Mouse (Mus musculus) midbrain, embryonic 13.5 days (tissue): ENCODE results near the gene Itpkb. TPM values are rescaled to one million over a fixed set of nuclear protein-coding genes. Genes with fewer than 3 reads are reported as not detected.

Experiments
- ATAC-seq: fragments of 200-750 bp; cut with Nextera tagmentation; 2 replicates; pipeline ENCODE4 v1.8.0; 2017; ENCODE audit warnings: mild to moderate bottlenecking, moderate TSS enrichment, moderate library complexity
- H3K27ac ChIP-seq: fragments of 300-500 bp; sonication (generic); 2 replicates; pipeline ENCODE4 v1.5.1; 2015; ENCODE audit warnings: inconsistent platforms, mild to moderate bottlenecking, moderate library complexity
- H3K27me3 ChIP-seq: fragments of 300-500 bp; sonication (generic); 2 replicates; pipeline ENCODE4 v1.6.1; 2015; ENCODE audit warnings: mild to moderate bottlenecking, inconsistent platforms
- H3K36me3 ChIP-seq: fragments of 300-500 bp; sonication (generic); 2 replicates; pipeline ENCODE4 v1.6.1; 2015; ENCODE audit warnings: mild to moderate bottlenecking, inconsistent platforms
- H3K4me1 ChIP-seq: fragments of 300-500 bp; sonication (generic); replicated peaks from 2 replicates; pipeline ENCODE4 v1.6.1; 2015; ENCODE audit warnings: inconsistent platforms
- H3K4me2 ChIP-seq: fragments of 300-500 bp; sonication (generic); replicated peaks from 2 replicates; pipeline ENCODE4 v1.6.1; 2015; ENCODE audit warnings: moderate library complexity, mild to moderate bottlenecking, inconsistent platforms
- H3K4me3 ChIP-seq: fragments of 300-500 bp; sonication (generic); replicated peaks from 2 replicates; pipeline ENCODE4 v1.5.1; 2015; ENCODE audit warnings: mild to moderate bottlenecking, inconsistent platforms
- H3K9ac ChIP-seq: fragments of 300-500 bp; sonication (generic); replicated peaks from 2 replicates; pipeline ENCODE4 v1.6.1; 2015; ENCODE audit warnings: mild to moderate bottlenecking, inconsistent platforms
- H3K9me3 ChIP-seq: fragments of 300-500 bp; sonication (generic); 2 replicates; pipeline ENCODE4 v1.6.1; 2016; ENCODE audit warnings: mild to moderate bottlenecking, inconsistent platforms
- WGBS: fragments of 180-500 bp; shearing (Covaris S2); methylation state at CpG from one replicate; pipeline ENCODE4 v1.1.7; 2015; 5-methylcytosine and 5-hydroxymethylcytosine counted together
- polyA plus RNA-seq: library from polyadenylated mRNA; unstranded; fragments of >200 nt; fragmentation: Nextera tagmentation; extraction: Ambion mirVana; gene quantifications from 2 replicates; pipeline ENCODE4 v1.2.1, GENCODE M21; 2015

Itpkb gene
- polyA plus RNA-seq, 1 experiment from 2014 or later: 2.5 TPM

DNA sequence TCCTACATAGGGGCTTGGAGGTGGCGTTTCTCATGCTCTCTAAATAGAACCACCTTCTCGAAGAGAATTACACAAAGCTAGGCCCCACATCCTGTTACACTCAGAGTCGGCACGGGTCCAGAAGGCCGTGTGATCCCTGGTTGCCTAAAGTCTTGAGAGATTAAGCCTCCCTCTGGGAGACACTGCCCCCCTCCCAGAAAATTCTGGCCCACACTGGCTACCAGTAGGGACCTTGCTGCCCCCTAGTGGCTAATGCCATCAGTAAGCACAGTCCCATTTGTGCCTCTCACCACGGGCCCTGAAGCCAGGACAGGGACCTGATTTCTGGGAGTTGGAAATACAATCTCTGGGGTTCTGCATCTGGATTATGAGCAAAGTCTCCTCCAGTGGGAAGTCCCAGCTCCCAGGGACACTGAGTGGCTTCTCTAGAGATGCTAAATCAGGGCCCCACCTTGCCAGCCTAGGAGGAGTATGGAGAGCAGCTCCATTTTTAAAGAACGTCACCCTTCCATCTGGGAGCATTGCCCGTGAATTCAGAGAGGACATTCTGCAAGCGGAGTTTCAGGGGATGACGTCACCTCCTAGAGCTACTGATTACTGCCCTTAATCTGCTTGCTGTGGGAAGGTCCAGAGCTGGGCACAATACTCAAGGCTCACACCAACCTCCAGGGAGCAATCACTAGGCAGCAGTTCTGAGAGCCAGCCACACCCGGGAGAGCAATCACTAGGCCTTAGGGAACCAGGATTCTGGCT is 92.0 kb downstream of the Itpkb start:
- Histone ChIP-seq H3K9ac (no peak overlapping the region), H3K9me3 (no peaks in the 10 kb centered on the region), H3K27me3 (no peaks in the 10 kb centered on the region), H3K4me3 (no peak overlapping the region), H3K4me2 (peak overlapping the region; percentile 20; the same call in 1 of the 2 replicates), H3K4me1 (peaks cover 26% of the 10 kb centered on the region), H3K27ac (no peak overlapping the region), H3K36me3 (no peaks in the 10 kb centered on the region)
- peak; percentile 22 for ATAC-seq
- 29% methylated on average over 11 of the region's 11 CpGs for WGBS

DNA sequence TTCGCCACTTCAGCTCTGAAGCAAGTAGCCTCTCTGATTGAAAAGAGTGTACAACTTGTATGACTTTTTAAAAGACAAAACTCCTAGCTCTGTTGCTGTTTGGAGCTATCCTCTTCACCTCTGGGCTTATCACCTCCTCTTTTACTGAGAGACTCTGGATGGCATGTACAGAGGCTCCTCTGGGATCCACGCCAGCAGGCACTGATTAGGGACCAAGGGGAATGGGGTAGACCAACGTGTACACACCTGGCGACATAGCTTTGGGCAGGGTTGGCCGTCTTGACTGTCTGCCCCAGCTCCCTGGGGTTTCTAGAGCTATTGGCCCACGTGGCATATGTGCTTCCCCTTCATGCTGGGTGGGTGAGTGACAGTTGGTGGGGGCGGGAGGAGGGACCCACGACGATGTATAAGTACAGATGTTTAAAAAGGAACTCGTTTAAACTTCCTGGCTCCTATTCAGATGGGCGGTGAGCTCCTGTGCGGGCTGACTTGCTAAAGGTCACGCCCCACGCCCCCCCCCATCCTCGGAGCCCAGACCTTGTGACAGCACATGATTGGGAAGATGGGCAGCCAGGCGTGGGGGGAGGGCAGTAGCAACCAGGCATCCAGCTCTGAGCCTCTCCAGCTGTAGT is 92.8 kb downstream of the Itpkb start:
- Histone ChIP-seq H3K27me3 (no peaks in the 10 kb centered on the region), H3K27ac (no peak overlapping the region), H3K4me1 (peaks cover 31% of the 10 kb centered on the region), H3K4me2 (no peak overlapping the region), H3K9ac (no peak overlapping the region), H3K9me3 (no peaks in the 10 kb centered on the region), H3K36me3 (no peaks in the 10 kb centered on the region), H3K4me3 (no peak overlapping the region)
- ATAC-seq: no peak
- WGBS: 62% methylated on average over 16 of the region's 16 CpGs

DNA sequence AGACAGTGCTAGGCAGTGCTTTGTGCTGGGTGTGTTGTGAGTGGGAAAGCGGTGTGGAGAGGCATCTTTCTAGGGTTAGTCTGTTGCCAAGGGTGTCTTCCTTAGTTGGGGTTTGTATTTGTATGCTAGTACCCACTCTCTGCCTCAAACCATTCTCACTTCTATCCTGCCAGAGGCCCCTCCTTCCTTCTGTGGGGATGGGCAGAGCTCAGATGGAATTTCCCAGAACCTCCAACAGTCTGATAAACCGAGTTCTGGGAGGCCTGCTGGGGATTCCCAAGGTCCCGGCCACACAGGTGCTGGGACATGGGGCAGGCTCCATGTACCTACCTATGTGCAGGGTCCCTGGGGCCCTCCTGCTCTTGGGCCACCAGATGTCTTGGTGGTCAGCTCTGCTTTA is 93.6 kb downstream of the Itpkb start:
- Histone ChIP-seq H3K4me3 (no peak overlapping the region), H3K9me3 (no peaks in the 10 kb centered on the region), H3K27me3 (no peaks in the 10 kb centered on the region), H3K27ac (no peak overlapping the region), H3K9ac (no peak overlapping the region), H3K36me3 (no peaks in the 10 kb centered on the region), H3K4me2 (no peak overlapping the region), H3K4me1 (peaks cover 32% of the 10 kb centered on the region)
- WGBS: 90% methylated on average over 3 of the region's 3 CpGs
- ATAC-seq: no peak

DNA sequence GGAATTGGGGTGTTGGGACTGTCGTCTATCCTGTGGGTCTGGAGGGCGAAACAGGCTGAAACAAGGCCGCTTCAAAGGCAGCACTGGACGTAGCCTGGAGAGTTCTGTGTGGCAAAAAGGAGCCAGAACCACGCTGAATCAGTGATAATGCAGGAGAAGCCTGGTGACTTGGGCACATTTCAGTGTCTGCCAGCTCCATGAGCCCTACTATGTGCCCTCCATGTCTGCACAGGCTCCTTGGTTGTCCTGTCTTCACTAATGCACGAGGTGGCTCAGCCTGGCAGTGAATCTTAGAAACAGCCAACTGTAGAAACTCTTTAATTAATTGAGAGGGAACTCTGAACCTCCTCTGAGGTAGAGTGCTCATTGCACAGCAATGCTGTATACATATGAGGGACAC is 96.1 kb downstream of the Itpkb start:
- H3K4me2 ChIP-seq: no peak overlapping the region
- no peak overlapping the region for H3K9ac ChIP-seq
- no peak for ATAC-seq
- no peaks in the 10 kb centered on the region for H3K27me3 ChIP-seq
- no peaks in the 10 kb centered on the region for H3K9me3 ChIP-seq
- peaks cover 17% of the 10 kb centered on the region for H3K4me1 ChIP-seq
- H3K27ac ChIP-seq: no peak overlapping the region
- no peak overlapping the region for H3K4me3 ChIP-seq
- no peaks in the 10 kb centered on the region for H3K36me3 ChIP-seq
- 78% methylated on average over 6 of the region's 6 CpGs for WGBS

DNA sequence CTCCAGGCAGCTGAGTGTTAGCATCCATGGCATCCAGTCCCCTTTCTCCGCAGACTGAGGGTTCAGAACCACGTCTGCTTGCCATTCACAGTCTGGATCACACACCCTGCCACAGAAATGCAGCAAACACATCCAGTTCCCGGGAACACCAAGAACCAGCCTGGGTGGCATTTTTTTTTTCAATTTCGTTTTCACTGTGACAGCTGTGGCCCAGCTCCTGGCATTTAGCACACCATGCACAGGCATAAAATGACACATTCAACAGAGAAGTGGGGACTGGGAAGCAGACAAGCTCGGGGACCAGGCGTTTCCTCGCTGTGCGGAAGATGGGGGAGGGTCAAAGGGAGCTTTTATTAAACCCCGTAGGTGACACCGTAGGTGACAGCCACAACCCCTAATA is 97.4 kb downstream of the Itpkb start:
- no peaks in the 10 kb centered on the region for H3K36me3 ChIP-seq
- H3K9ac ChIP-seq: no peak overlapping the region
- H3K4me1 ChIP-seq: peaks cover 8% of the 10 kb centered on the region
- no peak overlapping the region for H3K4me2 ChIP-seq
- H3K4me3 ChIP-seq: no peak overlapping the region
- H3K27ac ChIP-seq: no peak overlapping the region
- H3K27me3 ChIP-seq: no peaks in the 10 kb centered on the region
- ATAC-seq: no peak
- H3K9me3 ChIP-seq: no peaks in the 10 kb centered on the region
- 67% methylated on average over 10 of the region's 10 CpGs for WGBS

DNA sequence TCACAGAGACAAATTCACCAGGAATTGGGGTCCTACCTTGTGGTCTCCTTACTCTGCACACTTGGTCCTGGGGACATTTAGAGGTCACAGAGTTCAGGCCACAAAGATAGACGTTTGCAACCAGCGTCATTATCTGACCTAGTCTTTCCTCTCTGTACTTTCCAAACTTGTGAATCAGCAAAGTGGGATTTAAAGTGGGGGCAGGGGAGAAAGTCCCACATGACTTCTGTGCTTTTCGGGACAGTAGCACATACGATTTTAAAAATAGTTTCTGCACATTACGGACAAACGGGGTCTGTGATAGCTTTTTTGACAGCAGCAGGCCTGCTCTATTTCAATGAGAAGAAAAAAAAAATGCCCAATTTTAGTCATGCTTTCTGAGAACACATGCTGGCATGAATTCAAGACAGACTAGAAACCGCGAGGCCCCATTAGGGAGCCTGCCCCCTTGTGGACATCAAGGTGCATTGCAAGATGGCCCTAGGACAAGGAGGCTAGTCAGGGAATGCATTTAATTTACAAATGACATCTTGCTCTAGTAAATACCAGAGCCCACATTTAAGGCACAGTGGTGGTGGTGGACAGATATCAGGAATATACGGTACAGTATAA is 97.9 kb downstream of the Itpkb start:
- H3K36me3 ChIP-seq: no peaks in the 10 kb centered on the region
- peaks cover 13% of the 10 kb centered on the region for H3K4me1 ChIP-seq
- no peak overlapping the region for H3K4me2 ChIP-seq
- no peak overlapping the region for H3K27ac ChIP-seq
- ATAC-seq: no peak
- H3K9me3 ChIP-seq: no peaks in the 10 kb centered on the region
- H3K4me3 ChIP-seq: no peak overlapping the region
- H3K27me3 ChIP-seq: no peaks in the 10 kb centered on the region
- no peak overlapping the region for H3K9ac ChIP-seq
- WGBS: 37% methylated on average over 9 of the region's 9 CpGs

DNA sequence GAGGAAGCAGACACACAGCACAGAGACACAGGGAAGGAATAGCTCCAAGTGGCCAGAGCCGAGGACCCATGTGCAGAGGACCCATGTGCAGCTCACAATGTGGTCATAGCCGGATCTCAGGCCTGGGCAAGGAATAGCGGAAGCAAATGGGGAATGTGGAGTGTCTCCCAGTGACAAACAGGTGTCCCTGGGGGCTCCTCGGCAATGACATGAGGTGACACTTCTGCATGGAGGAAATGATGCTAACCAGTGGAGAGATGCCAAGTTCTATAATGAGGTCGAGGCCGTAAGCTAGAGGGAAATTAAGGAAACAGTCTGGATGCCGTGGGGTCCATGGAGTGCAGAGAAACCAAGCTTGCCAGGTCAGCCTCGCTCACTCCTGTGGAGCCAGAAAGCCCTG is 98.6 kb downstream of the Itpkb start:
- no peaks in the 10 kb centered on the region for H3K36me3 ChIP-seq
- H3K9me3 ChIP-seq: no peaks in the 10 kb centered on the region
- H3K9ac ChIP-seq: no peak overlapping the region
- H3K4me2 ChIP-seq: no peak overlapping the region
- peaks cover 20% of the 10 kb centered on the region for H3K4me1 ChIP-seq
- H3K27me3 ChIP-seq: no peaks in the 10 kb centered on the region
- no peak overlapping the region for H3K27ac ChIP-seq
- WGBS: 81% methylated on average over 8 of the region's 8 CpGs
- no peak overlapping the region for H3K4me3 ChIP-seq
- no peak for ATAC-seq

DNA sequence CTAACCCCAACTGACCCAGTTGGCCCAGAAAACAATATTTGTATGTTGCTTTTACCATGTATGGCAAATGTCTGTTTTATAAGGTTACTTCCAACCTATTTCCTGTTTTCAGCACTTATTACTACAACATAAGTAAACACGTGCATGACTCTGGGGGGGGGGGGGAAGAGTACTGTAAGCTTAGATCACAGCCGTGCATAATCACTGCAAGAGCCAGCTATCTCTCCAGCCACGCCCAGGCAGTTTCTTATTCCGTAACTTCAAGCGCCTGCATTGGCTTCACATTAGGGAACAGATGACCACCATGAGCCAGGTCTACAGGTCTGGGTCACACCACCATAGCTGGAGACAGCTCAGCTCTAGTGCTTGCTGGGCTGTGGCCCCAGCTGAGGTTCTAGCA is 99.5 kb downstream of the Itpkb start:
- 84% methylated on average over 5 of the region's 5 CpGs for WGBS
- H3K36me3 ChIP-seq: no peaks in the 10 kb centered on the region
- H3K27ac ChIP-seq: no peak overlapping the region
- H3K9me3 ChIP-seq: no peaks in the 10 kb centered on the region
- no peak overlapping the region for H3K9ac ChIP-seq
- H3K4me3 ChIP-seq: no peak overlapping the region
- no peak overlapping the region for H3K4me2 ChIP-seq
- H3K27me3 ChIP-seq: no peaks in the 10 kb centered on the region
- no peak for ATAC-seq
- peaks cover 28% of the 10 kb centered on the region for H3K4me1 ChIP-seq

DNA sequence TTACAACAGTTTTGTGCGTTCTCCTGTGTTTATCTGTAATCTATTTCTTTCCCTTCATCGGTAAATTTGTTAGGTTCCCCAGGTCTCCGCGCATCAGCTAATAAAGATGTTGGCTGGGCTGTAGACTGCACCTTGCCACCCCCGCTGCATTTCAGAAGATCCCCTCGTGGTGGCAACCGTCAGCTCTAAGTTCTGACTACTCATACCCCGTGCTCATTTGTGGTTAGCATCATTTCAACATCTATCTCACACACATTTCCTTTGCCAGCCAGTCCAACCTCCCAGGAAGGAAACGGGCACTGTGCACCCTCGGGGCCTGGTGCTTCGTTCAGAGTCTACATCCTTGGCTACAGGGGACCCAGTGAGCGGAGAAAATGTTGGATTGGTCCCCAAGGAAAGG is 101.5 kb downstream of the Itpkb start:
- Histone ChIP-seq H3K36me3 (no peaks in the 10 kb centered on the region), H3K27ac (no peak overlapping the region), H3K4me1 (peaks cover 29% of the 10 kb centered on the region), H3K27me3 (peaks cover 3% of the 10 kb centered on the region; the same call in 1 of the 2 replicates), H3K4me2 (no peak overlapping the region), H3K9me3 (no peaks in the 10 kb centered on the region), H3K4me3 (no peak overlapping the region), H3K9ac (no peak overlapping the region)
- 78% methylated on average over 12 of the region's 12 CpGs for WGBS
- no peak for ATAC-seq

DNA sequence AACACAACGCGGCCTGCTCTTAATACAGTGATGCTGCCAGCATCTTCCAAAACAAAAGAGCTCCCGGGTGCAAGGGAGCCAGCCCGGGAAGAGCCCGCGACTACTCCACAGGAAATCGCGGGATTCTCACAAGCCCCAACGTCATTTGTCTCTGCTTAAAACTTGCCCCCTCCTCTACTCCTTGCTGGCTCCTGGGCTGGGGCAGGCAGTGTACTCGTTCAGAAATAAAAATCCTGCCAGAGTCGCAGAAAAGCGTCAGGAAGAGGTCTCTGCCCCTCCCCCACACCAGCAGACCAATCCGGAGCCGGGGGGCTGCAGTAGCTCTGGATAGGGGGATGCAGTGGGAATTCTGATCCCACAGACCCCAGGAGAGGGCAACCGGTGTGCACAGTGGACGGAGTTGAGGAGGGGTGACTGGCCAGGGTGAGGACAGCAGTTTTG is 102.8 kb downstream of the Itpkb start:
- Histone ChIP-seq H3K9me3 (no peaks in the 10 kb centered on the region), H3K27me3 (peaks cover 3% of the 10 kb centered on the region; the same call in 1 of the 2 replicates), H3K9ac (peak overlapping the region; percentile 64), H3K36me3 (no peaks in the 10 kb centered on the region), H3K4me2 (peak overlapping the region; percentile 65), H3K4me1 (peaks cover 25% of the 10 kb centered on the region), H3K27ac (peak overlapping the region; percentile 39), H3K4me3 (peak overlapping the region; percentile 41)
- WGBS: under 1% methylated on average over 16 of the region's 16 CpGs
- peak; percentile 70 for ATAC-seq

DNA sequence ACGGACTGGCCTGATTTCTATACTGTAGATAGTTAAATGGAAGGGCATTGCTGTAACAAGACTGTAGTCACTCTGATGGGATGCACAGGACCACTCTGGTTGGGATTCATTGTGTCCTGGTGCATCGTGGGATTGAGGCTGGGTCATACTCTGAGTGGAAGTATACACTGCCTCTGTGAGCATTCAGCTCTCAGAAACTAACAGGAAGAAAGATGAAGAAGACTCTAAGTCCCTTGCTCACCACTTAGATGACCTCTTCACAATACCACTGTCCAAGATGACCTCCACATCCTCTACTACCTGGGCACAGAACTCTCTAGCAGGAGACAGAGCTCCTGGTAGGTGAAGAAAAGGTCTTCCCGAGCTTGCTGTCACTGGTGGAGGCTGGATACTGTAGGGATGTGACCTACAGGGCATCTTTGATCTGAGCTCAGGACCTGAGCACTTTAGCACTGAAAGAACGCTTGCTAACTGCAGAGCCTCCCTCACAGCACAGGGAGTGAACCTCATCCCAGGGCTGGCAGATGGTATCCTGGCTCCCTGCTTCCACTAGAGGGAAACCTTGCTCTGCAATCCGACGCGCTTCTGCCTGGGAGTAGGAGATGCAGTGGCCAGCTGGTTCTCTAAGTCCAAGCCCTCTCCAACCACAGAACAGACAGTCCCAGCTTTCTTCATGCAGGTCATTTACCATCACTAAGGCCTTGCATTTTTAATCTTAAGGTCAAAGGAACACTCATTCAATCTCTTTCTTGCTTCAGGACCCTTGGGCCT is 103.7 kb downstream of the Itpkb start:
- Histone ChIP-seq H3K36me3 (no peaks in the 10 kb centered on the region), H3K27me3 (peaks cover 3% of the 10 kb centered on the region; the same call in 1 of the 2 replicates), H3K4me2 (no peak overlapping the region), H3K9me3 (no peaks in the 10 kb centered on the region), H3K9ac (0 out of 2 replicates have a peak overlapping the region, but pooled peaks have one; percentile 2), H3K4me3 (no peak overlapping the region), H3K4me1 (peaks cover 24% of the 10 kb centered on the region), H3K27ac (0 out of 2 replicates have a peak overlapping the region, but pooled peaks have one; percentile 0)
- ATAC-seq: peak; percentile 85
- 19% methylated on average over 7 of the region's 7 CpGs for WGBS

DNA sequence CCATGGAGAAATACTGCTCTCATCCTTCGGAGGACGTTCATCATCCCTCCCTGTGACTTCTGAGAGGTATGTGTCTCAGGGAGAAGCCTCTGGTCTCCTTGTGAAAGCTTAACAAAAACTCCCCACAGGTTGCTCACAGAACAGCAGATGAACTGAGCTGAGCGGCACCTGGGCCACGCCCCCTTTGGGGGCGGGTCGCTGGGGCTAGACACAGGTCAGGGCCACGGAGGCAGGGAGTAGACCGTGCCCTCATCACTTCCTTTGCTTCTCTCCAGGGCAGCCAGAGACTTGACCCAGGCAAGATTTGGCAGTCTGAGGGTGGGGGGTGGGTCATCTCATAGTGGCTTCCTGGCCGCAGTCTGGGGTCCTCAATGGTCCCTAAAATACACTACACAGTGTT is 104.6 kb downstream of the Itpkb start:
- H3K9ac ChIP-seq: no peak overlapping the region
- ATAC-seq: no peak
- H3K27ac ChIP-seq: no peak overlapping the region
- no peaks in the 10 kb centered on the region for H3K36me3 ChIP-seq
- H3K4me1 ChIP-seq: peaks cover 24% of the 10 kb centered on the region
- H3K9me3 ChIP-seq: no peaks in the 10 kb centered on the region
- H3K27me3 ChIP-seq: peaks cover 3% of the 10 kb centered on the region; the same call in 1 of the 2 replicates
- no peak overlapping the region for H3K4me3 ChIP-seq
- WGBS: 10% methylated on average over 9 of the region's 9 CpGs
- H3K4me2 ChIP-seq: no peak overlapping the region
